Mouse (Mus musculus): ENCODE data around the gene Nacc2.
A peak's percentile ranks its signal among the peaks of the same experiment; 100 is the strongest.

The Nacc2 gene

GRCm38 (mm10) chr2:26139545-26140206 is 16.7 kb upstream of the Nacc2 start:
- no peak for DNase-seq (ENCODE audit: low spot score in 2 of 2)

DNA sequence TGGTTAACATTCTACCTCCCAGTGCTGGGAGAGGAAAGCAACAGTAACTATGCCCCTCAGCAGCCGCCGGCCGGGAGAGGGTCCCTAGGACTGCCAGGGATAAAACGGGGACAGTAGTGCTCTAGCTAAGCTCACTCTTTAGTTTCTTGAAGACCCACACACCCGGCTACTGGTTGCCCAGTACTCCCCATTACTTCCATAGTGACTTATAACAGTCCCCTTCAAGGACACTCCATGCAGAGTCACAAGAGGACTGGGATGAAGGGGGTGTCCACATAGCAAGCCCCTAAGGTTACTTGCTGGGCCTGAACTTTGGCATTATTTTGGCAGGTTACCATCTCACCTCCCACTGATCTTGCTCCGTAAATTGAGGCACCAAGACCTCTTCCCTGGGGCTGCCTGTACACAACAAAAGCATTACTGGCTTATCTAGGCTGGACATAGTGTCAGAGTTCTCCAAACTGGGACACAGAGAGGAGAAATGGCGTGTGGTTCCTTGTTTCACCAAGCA is 16.1 kb upstream of the Nacc2 start:
- DNase-seq (ENCODE audit: low spot score in 2 of 2) = no peak

- DNase-seq (ENCODE audit: low spot score in 2 of 2) = no peak
These were observed 15.4 kb upstream of the Nacc2 start for GRCm38 (mm10) chr2:26138252-26139033.

GRCm38 (mm10) chr2:26134591-26134990 is 11.6 kb upstream of the Nacc2 start:
- DNase-seq (ENCODE audit: low spot score in 2 of 2) = no peak

DNA sequence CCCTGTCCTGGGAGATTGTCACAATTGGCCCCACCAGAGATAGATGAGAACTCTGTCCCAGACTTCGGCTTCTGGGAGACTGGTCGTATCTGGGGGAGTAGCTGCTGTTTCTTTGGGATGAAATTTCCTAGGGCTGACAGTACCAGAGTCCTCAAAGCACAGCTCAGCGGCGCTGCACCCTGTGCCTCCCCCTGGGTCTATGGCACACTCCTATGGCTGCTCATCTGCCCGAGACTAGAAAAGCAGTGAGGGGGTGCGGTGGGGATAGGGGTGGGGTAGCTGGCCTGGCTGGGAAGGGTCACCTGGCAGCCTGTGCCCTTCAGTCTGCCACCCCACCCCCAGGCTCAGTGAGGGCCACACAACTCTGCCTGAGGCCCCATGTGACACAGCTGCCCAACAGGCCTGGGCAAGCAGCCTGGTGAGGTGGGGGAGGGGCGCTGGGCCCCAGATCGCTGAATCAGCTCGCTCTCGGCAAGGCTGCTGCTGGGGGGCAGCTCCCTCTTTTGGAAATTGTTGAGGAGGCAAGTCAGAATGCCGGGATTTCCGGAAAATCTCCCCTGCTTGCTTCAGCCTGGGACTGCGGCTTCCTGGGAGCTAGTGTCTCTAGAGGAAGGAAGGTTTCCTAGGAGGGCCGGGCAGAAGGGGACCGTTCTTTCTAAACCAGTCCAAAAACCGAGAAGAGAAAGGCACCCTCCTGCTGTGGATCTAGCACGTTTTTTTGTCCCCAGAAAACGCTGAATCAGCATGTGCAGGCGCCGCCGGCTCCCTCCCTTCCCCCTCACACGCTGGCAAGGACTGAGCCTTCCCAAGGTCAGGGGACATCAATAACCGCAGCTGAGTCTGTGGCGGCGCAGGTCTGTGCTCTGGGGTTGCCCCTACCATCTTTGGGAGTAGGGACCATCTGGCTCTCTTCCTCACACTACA is 9.9 kb upstream of the Nacc2 start:
- peak; percentile 86 to 89 for DNase-seq (ENCODE audit: low spot score in 2 of 2)

GRCm38 (mm10) chr2:26131327-26131726 is 8.3 kb upstream of the Nacc2 start:
- no peak for DNase-seq (ENCODE audit: low spot score in 2 of 2)

DNA sequence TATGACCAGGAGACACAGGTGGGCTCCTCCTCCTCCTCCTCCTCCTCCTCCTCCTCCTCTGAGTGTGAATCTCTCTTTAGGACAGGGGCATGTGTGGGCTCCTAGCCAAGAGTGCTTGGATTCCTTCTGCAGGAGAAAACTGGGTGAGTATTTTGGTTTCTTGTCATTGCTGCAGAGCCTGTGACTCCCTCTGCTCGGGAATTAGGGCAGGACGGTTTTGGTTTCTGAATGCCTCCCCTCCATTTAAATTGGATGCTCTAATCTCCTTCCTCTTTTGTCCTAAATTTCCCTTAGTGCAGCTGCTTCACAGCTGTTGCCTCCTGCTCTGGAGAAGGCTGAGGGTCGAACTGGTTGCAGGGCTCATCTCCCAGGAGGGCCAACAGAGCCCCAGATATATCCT is 6.9 kb upstream of the Nacc2 start:
- DNase-seq (ENCODE audit: low spot score in 2 of 2) = no peak

DNA sequence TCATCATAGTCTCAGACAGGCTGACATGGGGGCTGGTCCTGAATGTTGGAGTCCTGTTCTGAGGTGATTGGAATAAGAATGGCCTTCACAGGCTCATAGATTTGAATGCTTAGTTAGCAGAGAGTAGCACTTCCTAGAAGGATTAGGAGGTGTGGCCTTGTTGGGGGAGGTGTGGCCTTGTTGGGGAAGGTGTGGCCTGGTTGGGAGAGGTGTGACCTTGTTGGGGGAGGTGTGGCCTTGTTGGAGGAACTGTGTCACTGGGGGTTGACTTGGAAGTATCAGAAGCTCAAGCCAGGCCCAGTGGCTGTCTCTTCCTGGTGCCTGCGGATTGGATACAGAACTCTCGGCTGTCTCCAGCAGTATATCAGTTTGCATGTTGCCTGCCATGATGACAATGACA is 6.3 kb upstream of the Nacc2 start:
- no peak for DNase-seq (ENCODE audit: low spot score in 2 of 2)

DNA sequence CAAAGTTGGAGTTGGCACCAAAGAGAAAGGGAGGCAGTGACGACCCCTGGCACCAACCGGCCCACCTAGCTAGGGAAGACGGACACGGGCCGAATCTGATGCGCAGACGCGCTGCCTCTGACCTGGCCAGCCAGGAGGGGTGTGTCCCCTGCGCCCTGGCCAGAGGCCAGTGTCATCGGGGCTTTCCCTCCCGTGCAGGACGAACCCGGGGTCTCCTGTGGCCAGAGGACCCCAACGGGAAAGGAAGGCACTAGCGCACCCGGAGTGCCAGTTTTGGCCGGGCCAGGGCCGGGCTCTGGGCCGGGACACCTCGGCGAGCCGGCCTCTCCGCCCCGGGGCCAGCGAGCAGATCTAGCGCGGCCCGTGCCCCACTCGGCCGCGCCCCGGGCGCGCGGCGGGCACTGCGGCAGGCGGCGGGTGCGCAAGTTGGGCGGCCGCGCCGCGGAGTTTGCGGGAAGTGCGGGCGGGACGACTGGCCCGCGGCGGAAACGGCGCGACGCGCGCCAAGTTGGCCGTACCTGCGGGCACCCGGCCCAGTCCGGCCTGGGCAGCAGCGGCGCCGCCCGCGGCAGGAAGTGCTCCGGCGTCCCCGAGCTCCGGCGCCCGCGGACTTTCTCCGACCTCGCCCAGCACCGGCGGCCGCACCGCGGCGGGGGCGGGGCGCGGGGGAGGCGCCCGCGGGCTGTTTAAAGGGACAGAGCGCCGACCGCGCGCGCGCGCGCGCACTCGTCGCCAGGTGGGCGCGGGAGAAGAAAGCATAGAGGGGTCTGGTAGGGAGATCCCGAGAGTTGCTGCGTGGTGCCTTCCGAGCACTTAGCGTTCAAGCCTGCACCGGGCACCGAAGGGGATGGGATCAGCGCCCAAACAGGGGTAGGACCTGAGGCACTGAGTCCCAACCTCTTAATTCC is 595 bp downstream of the Nacc2 start:
- DNase-seq (ENCODE audit: low spot score in 2 of 2) = peak in 1 of 2 experiments; percentile 32

- DNase-seq (ENCODE audit: low spot score in 2 of 2) = no peak
These were observed 1.4 kb downstream of the Nacc2 start for GRCm38 (mm10) chr2:26121541-26122083.

DNA sequence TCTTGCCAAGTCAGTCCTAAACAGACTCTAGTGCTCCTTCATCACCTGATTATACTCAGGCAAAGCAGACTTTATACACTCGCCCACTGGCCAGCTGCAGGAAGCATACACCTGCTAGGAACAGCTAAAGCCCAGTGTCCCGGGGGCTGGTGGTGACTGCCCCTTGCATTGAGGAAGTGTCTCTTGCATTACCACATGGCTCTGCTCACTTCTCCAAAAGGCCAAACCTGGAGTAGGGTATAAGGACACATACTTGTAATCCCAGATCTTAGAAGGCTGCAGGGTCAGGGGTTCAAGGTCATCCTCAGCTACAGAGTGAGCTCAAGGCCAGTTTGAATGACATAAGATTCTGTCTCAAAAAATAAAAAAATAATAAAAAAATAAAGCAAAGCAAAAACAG is 3.4 kb downstream of the Nacc2 start:
- no peak for DNase-seq (ENCODE audit: low spot score in 2 of 2)

DNA sequence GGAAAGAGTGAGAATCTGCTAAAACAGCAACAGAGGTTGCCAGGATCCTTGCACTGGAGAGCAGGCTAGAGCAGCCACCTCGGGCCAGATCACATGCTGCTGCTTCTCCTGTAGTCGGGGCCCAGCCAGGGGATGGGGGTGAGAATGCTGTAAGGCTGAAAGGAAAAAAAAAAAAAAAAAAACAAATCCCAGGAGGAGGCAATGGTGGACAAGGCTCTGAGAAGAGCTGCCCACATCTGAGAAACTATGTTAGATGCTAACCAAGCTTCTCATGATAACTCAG is 3.8 kb downstream of the Nacc2 start:
- no peak for DNase-seq (ENCODE audit: low spot score in 2 of 2)

DNA sequence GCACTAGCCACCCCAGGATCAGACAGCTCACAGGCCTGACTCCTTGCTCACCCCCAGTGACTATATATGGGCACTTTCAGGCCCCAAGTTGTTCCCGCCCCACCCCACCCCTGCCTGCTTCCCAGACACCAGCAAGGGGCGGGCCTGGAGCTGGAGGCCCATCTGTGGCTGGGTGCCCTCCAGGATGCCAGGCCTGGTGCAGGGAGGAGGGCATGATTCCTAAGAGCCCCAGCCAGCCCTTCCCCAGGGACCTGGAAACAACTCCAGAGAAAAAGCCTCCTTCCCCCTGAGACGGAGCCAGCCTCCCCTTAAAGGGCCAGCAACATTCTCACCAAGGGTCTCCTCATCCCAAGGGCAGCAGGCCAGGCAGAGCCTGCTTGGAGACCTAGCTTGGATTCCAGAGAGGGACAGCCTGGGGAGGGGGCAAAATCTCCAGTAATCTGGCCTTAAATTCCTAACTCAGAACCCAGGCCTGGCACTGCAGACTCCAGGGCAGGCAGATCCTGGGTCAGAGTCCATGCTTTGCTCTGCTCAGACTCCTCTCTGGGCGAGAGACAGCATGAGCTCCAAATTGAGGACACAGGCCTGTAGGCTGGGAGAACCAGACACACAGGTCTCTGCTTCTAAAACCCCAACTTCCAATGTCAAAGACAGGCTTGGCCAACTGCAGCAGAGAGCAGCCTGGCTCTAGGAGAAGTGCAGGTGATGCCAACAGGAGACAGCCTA is 4.3 kb downstream of the Nacc2 start:
- peak in 1 of 2 experiments; percentile 7 for DNase-seq (ENCODE audit: low spot score in 2 of 2)

DNA sequence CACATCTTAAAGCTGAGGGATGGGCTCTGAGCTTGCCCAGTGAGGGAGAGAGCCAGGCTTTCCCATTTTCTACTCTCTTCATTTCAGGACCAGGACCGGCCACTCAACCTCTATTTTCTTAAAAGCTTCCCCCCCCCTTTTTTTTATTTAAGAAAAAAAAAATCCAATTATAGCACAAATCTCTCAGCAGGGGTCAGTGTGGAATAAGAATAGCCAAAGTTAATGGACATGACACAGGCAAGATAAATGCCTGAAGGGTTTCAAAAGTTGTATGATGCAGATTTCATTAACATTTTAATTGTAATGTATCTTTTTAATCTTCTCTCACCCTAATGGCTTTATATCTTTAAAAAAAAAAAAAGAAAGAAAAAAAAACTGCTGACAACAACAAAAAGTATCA is 5.4 kb downstream of the Nacc2 start:
- DNase-seq (ENCODE audit: low spot score in 2 of 2) = no peak

GRCm38 (mm10) chr2:26116550-26116949 is 6.5 kb downstream of the Nacc2 start:
- DNase-seq (ENCODE audit: low spot score in 2 of 2) = no peak

DNA sequence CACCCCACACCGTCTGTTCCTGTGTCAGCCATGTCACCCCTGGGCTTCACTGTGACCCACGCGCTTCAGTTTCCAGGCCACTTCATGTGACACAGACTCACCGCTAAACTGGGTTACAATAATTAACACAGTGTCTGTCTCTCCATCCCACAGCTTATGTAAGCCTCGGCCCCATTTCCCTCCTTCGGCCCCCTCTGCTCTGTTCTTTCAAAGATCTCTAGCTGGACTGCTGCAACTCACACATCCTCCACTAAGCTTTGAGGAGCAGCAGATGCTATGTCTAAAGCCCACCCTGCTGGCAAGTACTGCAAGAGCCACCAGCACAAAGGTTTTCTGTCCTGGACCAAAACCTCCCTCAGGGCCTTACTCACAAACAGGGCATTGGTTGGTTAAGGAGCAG is 7.8 kb downstream of the Nacc2 start:
- no peak for DNase-seq (ENCODE audit: low spot score in 2 of 2)

DNA sequence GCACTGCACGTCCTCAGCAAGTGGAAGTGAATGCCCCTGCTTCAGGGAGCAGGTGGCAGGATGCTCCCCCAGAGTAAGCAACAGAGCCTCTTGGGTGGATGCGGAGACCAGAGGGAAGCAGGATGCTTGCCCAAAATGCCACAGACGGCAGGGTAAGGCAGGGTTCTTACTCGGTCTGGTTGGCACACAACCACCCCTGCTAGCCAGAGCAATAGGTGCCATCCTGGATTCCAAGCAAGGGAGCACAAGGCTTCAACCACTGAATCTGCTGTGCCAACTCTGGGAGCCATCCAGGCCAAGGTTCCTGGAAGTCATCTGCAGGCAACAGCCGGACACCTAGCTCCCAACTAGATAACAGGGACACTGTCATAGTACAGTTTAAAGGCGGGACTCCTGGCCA is 14.8 kb downstream of the Nacc2 start:
- DNase-seq (ENCODE audit: low spot score in 2 of 2) = no peak

GRCm38 (mm10) chr2:26107011-26107410 is 16.0 kb downstream of the Nacc2 start:
- DNase-seq (ENCODE audit: low spot score in 2 of 2) = no peak

DNA sequence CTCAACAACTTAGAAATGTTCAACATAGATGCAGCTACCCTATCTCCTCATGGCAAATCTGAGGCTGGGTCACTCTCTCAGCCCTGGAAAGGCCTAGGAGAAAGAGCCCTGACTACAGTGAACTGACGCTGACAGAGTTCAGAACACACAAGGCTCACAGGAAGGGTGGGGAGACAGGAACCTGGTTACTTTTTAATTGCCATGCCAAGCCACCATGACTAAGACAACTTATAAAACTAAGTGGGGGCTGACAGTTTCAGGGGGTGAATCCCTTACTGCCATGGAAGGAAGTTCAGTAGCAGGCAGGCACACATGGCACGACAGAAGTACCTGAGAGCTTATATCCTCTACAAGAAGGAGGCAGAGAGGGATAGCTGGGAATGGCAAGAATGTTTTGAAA is 16.8 kb downstream of the Nacc2 start:
- DNase-seq (ENCODE audit: low spot score in 2 of 2) = no peak

DNA sequence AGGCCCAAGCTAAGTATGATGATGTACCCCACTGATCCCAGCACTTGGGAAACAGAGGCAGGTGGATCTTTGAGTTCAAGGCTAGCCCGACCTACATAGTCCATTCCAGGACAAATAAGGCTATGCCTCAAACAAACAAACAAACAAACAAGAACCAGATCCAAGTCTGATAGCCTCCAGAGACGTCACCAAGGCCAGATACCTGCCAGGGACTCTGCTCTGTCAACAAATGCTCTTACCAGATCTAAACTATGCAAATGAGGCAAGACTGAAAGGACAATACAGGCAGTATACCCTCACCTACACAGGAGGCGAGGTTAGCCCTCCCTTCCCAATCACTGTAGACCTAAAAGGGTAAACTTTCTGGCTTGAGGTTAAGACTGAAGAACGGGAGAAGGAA is 22.7 kb downstream of the Nacc2 start:
- DNase-seq (ENCODE audit: low spot score in 2 of 2) = no peak
